Comparison of ENCODE assay signal across 18 mouse cellular contexts in the genomic region with DNA sequence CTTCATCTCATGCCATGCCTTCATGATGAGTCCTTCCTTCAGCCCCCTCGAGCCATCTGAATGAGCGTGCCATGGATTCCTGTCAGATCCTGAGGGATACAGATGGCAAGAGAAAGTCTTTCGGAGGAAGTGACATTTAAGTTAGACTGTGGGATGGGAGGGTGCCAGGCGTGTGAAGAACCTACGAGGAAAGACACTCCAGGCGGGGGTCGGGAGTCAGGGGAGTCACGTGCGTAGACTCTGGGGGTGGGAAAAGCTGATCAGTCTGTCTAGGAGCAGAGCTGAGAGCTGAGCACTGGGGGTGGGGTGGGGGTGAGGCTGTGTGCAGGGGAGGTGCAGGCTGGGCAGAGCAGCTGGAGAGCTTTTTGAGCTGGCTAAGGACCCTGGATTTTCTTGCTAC.
DNase-seq lines count a peak whose midpoint lies in the region; ATAC-seq and TF ChIP-seq lines count a peak whose summit lies in the region.
"Had no signal": no experiment of that assay in that cellular context is flagged by ENCODE, and none has a peak within 500 bp of the region (broad histone marks: within the 10 kb centered on the region; RNA-seq: fewer than 3 reads in every experiment).

No protein-coding gene starts in this region.

- H3K4me2 ChIP-seq in liver, postnatal 0 days (ENCODE audit: low read depth, low read length), result no peak overlapping the region
- H3K4me2 ChIP-seq: embryonic facial prominence, embryonic 13.5 days; heart, embryonic 13.5 days; kidney, embryonic 15.5 days; midbrain, embryonic 11.5 days had no signal

- no peak overlapping the region for H3K4me3 ChIP-seq in liver, postnatal 0 days (ENCODE audit: low read depth, low read length)
- no peak overlapping the region for H3K4me3 ChIP-seq in embryonic facial prominence, embryonic 10.5 days
- no peak overlapping the region for H3K4me3 ChIP-seq in gastrocnemius, adult 2 months
- no peak overlapping the region for H3K4me3 ChIP-seq in heart, embryonic 10.5 days
- H3K4me3 ChIP-seq: embryonic facial prominence, embryonic 13.5 days; heart, embryonic 13.5 days; hindbrain, embryonic 10.5 days; kidney, embryonic 15.5 days had no signal

- TF ChIP-seq CTCF in liver, postnatal 0 days (IDR thresholded peaks at IDR 0.05; ENCODE audit: low read depth), result no peak
- no peak for TF ChIP-seq CTCF in gastrocnemius, adult 2 months (IDR thresholded peaks at IDR 0.05)

- no peaks in the 10 kb centered on the region for H3K9me3 ChIP-seq in liver, postnatal 0 days (ENCODE audit: low read length)
- no peaks in the 10 kb centered on the region for H3K9me3 ChIP-seq in embryonic facial prominence, embryonic 10.5 days
- H3K9me3 ChIP-seq in heart, embryonic 10.5 days, result no peaks in the 10 kb centered on the region
- H3K9me3 ChIP-seq: embryonic facial prominence, embryonic 13.5 days; heart, embryonic 13.5 days; hindbrain, embryonic 10.5 days; kidney, embryonic 15.5 days had no signal

- WGBS in liver, postnatal 0 days (ENCODE audit: insufficient replicate concordance), result 73% methylated on average over 9 of the region's 9 CpGs
- 86% methylated on average over 9 of the region's 9 CpGs for WGBS in embryonic facial prominence, embryonic 10.5 days
- 75% methylated on average over 9 of the region's 9 CpGs for WGBS in heart, embryonic 10.5 days

- no peaks in the 10 kb centered on the region for H3K36me3 ChIP-seq in liver, postnatal 0 days (replicated peaks; ENCODE audit: insufficient read depth, low read length)
- H3K36me3 ChIP-seq in embryonic facial prominence, embryonic 10.5 days (replicated peaks), result no peaks in the 10 kb centered on the region
- H3K36me3 ChIP-seq in heart, embryonic 10.5 days, result no peaks in the 10 kb centered on the region
- H3K36me3 ChIP-seq: embryonic facial prominence, embryonic 13.5 days; heart, embryonic 13.5 days; hindbrain, embryonic 10.5 days; kidney, embryonic 15.5 days had no signal

- no peak overlapping the region for H3K9ac ChIP-seq in liver, postnatal 0 days (replicated peaks)
- H3K9ac ChIP-seq: embryonic facial prominence, embryonic 13.5 days; heart, embryonic 13.5 days; kidney, embryonic 15.5 days; liver, embryonic 14.5 days had no signal

- TF ChIP-seq EP300 in liver, postnatal 0 days (IDR thresholded peaks at IDR 0.05; ENCODE audit: low read depth), result no peak

- H3K27ac ChIP-seq in liver, postnatal 0 days (ENCODE audit: low read depth), result no peak overlapping the region
- H3K27ac ChIP-seq in embryonic facial prominence, embryonic 10.5 days (replicated peaks), result no peak overlapping the region
- no peak overlapping the region for H3K27ac ChIP-seq in gastrocnemius, adult 2 months
- no peak overlapping the region for H3K27ac ChIP-seq in heart, embryonic 10.5 days
- H3K27ac ChIP-seq: embryonic facial prominence, embryonic 13.5 days; heart, embryonic 13.5 days; hindbrain, embryonic 10.5 days; kidney, embryonic 15.5 days; liver, embryonic 14.5 days had no signal

- DNase-seq in brain, adult 2 months (ENCODE audit: low read depth, low spot score), result peak; percentile 90
- peak; percentile 51 to 57 for DNase-seq in frontal cortex, postnatal 14 days (ENCODE audit: low spot score in 2 of 2)
- DNase-seq in layer of hippocampus, postnatal 25 days (ENCODE audit: extremely low spot score in 1 of 2, low spot score in 1 of 2), result peak; percentile 9 to 14
- DNase-seq in left cerebral cortex, postnatal 36 days (ENCODE audit: low spot score in 2 of 2), result peak; percentile 63 to 70
- DNase-seq in liver, postnatal 0 days, result no peak
- DNase-seq in embryonic facial prominence, embryonic 10.5 days (ENCODE audit: low spot score), result no peak
- DNase-seq in gastrocnemius, adult 2 months, result no peak
- DNase-seq in heart, embryonic 10.5 days (ENCODE audit: low spot score), result no peak
- DNase-seq: B cell, adult 2 months; cerebellum, adult 11 months; gastrocnemius, postnatal 10 days had no signal

- no peak for ATAC-seq in liver, postnatal 0 days
- ATAC-seq: Patski had no signal

- intact Hi-C loops in left cerebral cortex, postnatal 36 days (cut with DNase I), result loop anchor here (5.0 kb wide), 1 partner anchor 48 kb away; no protein-coding TSS in a partner anchor
- intact Hi-C loops in gastrocnemius, adult 2 months (cut with DNase I), result no loop called here

- H3K4me1 ChIP-seq in liver, postnatal 0 days (ENCODE audit: insufficient read depth), result no peaks in the 10 kb centered on the region
- peaks cover 5% of the 10 kb centered on the region; the same call in 1 of the 2 replicates for H3K4me1 ChIP-seq in embryonic facial prominence, embryonic 10.5 days
- H3K4me1 ChIP-seq in heart, embryonic 10.5 days, result no peaks in the 10 kb centered on the region
- H3K4me1 ChIP-seq: embryonic facial prominence, embryonic 13.5 days; heart, embryonic 13.5 days; hindbrain, embryonic 10.5 days; kidney, embryonic 15.5 days had no signal

- no peaks in the 10 kb centered on the region for H3K27me3 ChIP-seq in liver, postnatal 0 days (ENCODE audit: insufficient read depth, low read length)
- no peaks in the 10 kb centered on the region for H3K27me3 ChIP-seq in embryonic facial prominence, embryonic 10.5 days (replicated peaks; ENCODE audit: low read depth, poor library complexity, severe bottlenecking)
- H3K27me3 ChIP-seq in heart, embryonic 10.5 days (ENCODE audit: insufficient read depth, poor library complexity, severe bottlenecking), result no peaks in the 10 kb centered on the region
- H3K27me3 ChIP-seq: embryonic facial prominence, embryonic 13.5 days; heart, embryonic 13.5 days; kidney, embryonic 15.5 days; Patski had no signal

Comparison
In these comparisons a context has a peak if more than half of its experiments do, and no peak if none do; other contexts are left out.
1. DNase-seq: peak in brain, adult 2 months (single experiment), frontal cortex, postnatal 14 days (2 of 2), layer of hippocampus, postnatal 25 days (2 of 2) and left cerebral cortex, postnatal 36 days (2 of 2); none in liver, postnatal 0 days (single experiment), embryonic facial prominence, embryonic 10.5 days (single experiment), gastrocnemius, adult 2 months (single experiment) and heart, embryonic 10.5 days (single experiment).